Mouse (Mus musculus): Measurements from ENCODE around the gene 2010003K11Rik.

- TF ChIP-seq GATA1 (IDR thresholded peaks at IDR 0.05; ENCODE audit: borderline replicate concordance, low read length) (no peak), FLI1 (IDR thresholded peaks at IDR 0.05; ENCODE audit: low read length) (no peak)
Observed at GRCm38 (mm10) chr19:4545091-4545490, 46.7 kb upstream of the 2010003K11Rik start.

Data from megakaryocyte, embryonic 14.5 days (primary cell).